Mouse (Mus musculus) ES-Bruce4 (cell line): ENCODE data around the gene Pigyl. TPM values are rescaled to one million over a fixed set of nuclear protein-coding genes. Genes with fewer than 3 reads are reported as not detected.

ENCODE experiments used
- H3K27ac ChIP-seq: 2 replicates; pipeline ENCODE4 v1.5.1; 2012; ENCODE audit warnings: low read length, inconsistent platforms; ENCODE audit not compliant: insufficient read depth
- H3K27me3 ChIP-seq: 2 replicates; pipeline ENCODE4 v1.6.1; 2012; ENCODE audit warnings: mild to moderate bottlenecking, low read length, inconsistent platforms; ENCODE audit not compliant: control insufficient read depth, poor library complexity, insufficient read depth, severe bottlenecking
- H3K36me3 ChIP-seq: 2 replicates; pipeline ENCODE4 v1.6.1; 2012; ENCODE audit warnings: inconsistent platforms, mild to moderate bottlenecking, low read length, moderate library complexity; ENCODE audit not compliant: control insufficient read depth, poor library complexity, insufficient read depth, severe bottlenecking
- H3K4me1 ChIP-seq: one replicate; pipeline ENCODE4 v1.8.1; 2011; ENCODE audit warnings: low read length; ENCODE audit not compliant: control insufficient read depth, insufficient read depth
- H3K4me3 ChIP-seq: 2 replicates; pipeline ENCODE4 v1.5.1; 2011; ENCODE audit warnings: low read depth, mild to moderate bottlenecking, low read length
- H3K9ac ChIP-seq: 2 replicates; pipeline ENCODE4 v1.6.1; 2012; ENCODE audit warnings: low read depth, mild to moderate bottlenecking, inconsistent platforms; ENCODE audit not compliant: poor library complexity, severe bottlenecking
- H3K9me3 ChIP-seq: replicated peaks from 2 replicates; pipeline ENCODE4 v1.6.1; 2012; ENCODE audit warnings: mild to moderate bottlenecking, low read length, inconsistent platforms; ENCODE audit not compliant: control insufficient read depth, poor library complexity, insufficient read depth, severe bottlenecking
- CTCF ChIP-seq: IDR thresholded peaks from one replicate; pipeline ENCODE4 v1.8.1; 2011; ENCODE audit warnings: low read depth, low read length
- EP300 ChIP-seq: IDR thresholded peaks from 2 replicates; pipeline ENCODE4 v1.6.1; 2011; ENCODE audit warnings: low read depth, low read length; ENCODE audit not compliant: insufficient read depth
- POLR2A ChIP-seq: IDR thresholded peaks from one replicate; pipeline ENCODE4 v1.8.1; 2011; ENCODE audit warnings: low read length; ENCODE audit not compliant: insufficient read depth
- polyA plus RNA-seq: library from polyadenylated mRNA; stranded (reverse); fragments of >200 nt; gene quantifications from 2 replicates; pipeline ENCODE4 v1.2.4, GENCODE M21; 2011; ENCODE audit warnings: low read depth; ENCODE audit not compliant: missing spikeins, insufficient read depth, insufficient read length

The Pigyl gene
- polyA plus RNA-seq, 1 experiment, result 86.5 TPM

DNA sequence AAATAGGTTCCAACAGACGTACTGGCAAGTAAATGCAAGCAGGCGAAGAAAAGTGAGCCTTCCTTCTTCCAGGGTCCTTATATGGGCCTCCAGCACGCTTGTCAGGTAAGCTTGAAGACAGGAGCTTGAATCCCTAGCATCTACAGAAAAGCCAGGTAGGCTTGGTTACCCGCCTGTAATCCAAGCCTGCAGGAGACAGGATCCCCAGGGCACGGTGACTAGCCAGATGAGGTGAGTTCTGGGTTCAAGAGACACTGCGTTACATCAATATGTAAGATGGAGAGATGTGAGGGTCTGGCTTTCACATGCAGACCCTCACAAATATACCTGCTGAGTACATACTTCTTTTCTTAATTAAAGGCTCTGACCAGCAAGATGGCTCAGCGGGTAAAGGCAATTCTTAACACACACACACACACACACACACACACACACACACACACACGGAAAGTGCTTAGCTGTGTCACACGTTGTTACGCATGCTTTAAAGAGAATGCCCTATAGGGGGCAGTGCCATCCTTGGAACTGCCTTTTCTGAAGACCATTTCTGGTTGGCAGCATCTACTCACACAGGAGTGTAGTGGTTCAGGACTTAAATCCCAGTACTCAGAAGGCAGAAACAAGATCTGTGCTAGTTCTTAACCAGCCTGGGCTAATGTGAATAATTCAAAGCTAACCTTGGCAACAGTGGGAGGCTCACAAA lies 38.7 kb upstream of the Pigyl start:
- no peak for TF ChIP-seq POLR2A
- TF ChIP-seq EP300, result no peak
- TF ChIP-seq CTCF, result no peak
- Histone ChIP-seq H3K27me3 (no peaks in the 10 kb centered on the region), H3K9ac (peak overlapping the region; percentile 76), H3K9me3 (no peaks in the 10 kb centered on the region), H3K36me3 (peaks cover 6% of the 10 kb centered on the region), H3K4me3 (peak overlapping the region; percentile 89), H3K27ac (no peak overlapping the region), H3K4me1 (no peaks in the 10 kb centered on the region)

DNA sequence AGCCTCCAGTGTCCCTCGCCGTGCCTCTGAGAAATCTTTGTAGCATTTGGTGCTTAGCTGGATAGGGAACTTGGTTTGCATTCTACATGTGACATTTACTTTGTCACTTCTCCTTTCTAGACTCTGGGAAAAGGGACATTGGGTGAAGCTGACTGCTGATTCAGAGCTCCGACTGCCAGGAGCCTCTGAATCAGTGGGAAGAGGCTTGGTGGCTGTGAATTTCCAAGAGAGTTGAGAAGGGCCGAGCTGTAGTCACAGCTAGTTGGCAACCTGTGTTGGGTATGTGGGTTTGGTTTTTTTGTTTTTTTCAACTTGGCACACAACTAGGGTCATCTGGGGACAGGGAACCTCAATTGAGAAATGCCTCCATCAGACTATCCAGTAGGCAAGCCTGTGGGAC lies 37.1 kb upstream of the Pigyl start:
- H3K36me3 ChIP-seq, result no peaks in the 10 kb centered on the region
- no peak overlapping the region for H3K4me3 ChIP-seq
- no peaks in the 10 kb centered on the region for H3K4me1 ChIP-seq
- H3K27ac ChIP-seq, result no peak overlapping the region
- no peaks in the 10 kb centered on the region for H3K27me3 ChIP-seq
- no peak for TF ChIP-seq CTCF
- TF ChIP-seq EP300, result no peak
- no peak for TF ChIP-seq POLR2A
- H3K9me3 ChIP-seq, result no peaks in the 10 kb centered on the region
- H3K9ac ChIP-seq, result no peak overlapping the region

DNA sequence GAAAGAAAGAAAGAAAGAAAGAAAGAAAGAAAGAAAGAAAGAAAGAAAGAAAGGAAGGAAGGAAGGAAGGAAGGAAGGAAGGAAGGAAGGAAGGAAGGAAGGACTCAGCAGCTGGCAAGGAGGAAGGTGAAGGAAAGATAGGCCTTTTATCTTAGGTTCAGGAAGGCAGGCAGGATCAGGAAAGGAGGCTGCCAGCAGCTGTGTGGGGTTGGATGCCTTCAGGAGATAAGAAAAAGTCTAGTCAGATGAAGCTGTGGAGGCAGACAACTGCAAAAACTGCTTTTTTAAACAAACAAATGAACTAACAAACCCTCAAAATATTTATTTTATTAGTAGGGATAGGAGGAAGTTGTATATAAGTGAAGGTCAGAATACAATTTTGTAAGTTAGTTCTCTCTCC lies 35.1 kb upstream of the Pigyl start:
- TF ChIP-seq POLR2A (no peak), CTCF (no peak), EP300 (no peak)
- no peaks in the 10 kb centered on the region for H3K27me3 ChIP-seq
- no peaks in the 10 kb centered on the region for H3K9me3 ChIP-seq
- H3K9ac ChIP-seq, result no peak overlapping the region
- H3K27ac ChIP-seq, result no peak overlapping the region
- no peaks in the 10 kb centered on the region for H3K4me1 ChIP-seq
- no peak overlapping the region for H3K4me3 ChIP-seq
- no peaks in the 10 kb centered on the region for H3K36me3 ChIP-seq

DNA sequence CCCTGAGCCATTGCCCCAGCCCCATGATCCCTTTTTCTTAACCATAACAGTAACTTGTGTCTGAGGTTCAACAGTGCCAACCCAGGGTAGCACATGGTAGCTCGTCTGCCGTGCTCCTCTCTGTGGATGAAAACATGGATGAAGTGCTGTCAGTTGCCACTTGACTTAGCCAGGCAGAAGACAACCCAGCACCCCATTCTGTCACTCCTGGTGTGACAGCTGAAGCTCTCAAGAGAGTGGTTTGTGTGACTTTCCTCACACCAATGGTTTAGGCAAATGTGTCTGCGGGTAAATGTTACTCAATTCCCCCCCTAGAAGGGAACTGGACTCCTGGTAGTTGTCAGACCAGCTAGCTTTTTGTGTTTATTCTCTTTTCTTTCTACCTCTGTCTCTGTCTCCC lies 34.6 kb upstream of the Pigyl start:
- Histone ChIP-seq H3K9me3 (no peaks in the 10 kb centered on the region), H3K36me3 (no peaks in the 10 kb centered on the region)
- TF ChIP-seq CTCF (no peak), EP300 (no peak), POLR2A (no peak)

DNA sequence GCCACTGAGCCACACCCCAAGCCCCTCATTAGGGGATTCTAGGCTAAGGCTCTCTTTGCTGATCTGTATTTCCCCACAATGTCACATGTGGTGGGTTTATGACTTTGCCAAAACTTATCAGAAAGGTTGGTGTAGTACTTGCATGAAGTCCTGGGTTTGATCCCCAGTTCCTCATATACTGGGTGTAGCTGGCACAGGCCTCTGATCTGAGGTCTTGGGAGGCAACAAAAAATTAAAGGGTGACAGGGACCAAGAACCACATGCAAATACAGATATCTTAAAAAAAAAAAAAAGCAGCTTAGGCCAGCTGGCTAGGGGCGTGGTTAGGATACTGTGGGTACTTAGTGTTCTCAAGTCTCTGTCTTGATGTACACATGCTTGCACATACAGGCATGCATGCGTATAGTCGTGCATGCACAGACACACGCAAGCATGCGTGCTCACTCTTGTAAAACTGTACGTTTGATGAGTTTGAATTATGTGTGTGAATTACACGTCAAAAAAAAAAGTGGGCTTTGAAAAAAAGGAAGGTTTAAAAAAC lies 33.5 kb upstream of the Pigyl start:
- Histone ChIP-seq H3K36me3 (no peaks in the 10 kb centered on the region), H3K4me3 (no peak overlapping the region), H3K4me1 (peaks cover 4% of the 10 kb centered on the region), H3K9ac (no peak overlapping the region), H3K9me3 (no peaks in the 10 kb centered on the region), H3K27ac (no peak overlapping the region), H3K27me3 (no peaks in the 10 kb centered on the region)
- no peak for TF ChIP-seq CTCF
- TF ChIP-seq EP300, result no peak
- no peak for TF ChIP-seq POLR2A

More for the DNA sequence above, 34.6 kb upstream of the Pigyl start:
- no peak overlapping the region for H3K9ac ChIP-seq
- no peaks in the 10 kb centered on the region for H3K4me1 ChIP-seq
- H3K27me3 ChIP-seq, result no peaks in the 10 kb centered on the region
- H3K4me3 ChIP-seq, result no peak overlapping the region
- H3K27ac ChIP-seq, result no peak overlapping the region

DNA sequence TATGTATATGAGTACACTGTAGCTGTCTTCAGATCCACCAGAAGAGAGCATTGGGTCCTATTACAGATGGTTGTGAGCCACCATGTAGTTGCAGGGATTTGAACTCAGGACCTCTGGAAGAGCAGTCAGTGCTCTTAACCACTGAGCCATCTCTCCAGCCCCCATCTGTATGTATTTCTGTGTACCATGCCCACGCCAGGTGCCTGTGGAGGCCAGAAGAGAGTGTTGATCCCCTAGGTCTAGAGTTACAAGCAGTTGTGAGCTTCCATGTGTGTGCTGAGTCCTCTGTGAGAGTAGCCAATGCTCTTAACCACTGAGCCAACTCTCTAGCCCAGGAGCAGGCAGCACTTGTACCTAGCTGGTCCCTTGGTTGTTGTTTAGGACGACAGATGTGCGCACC lies 32.5 kb upstream of the Pigyl start:
- Histone ChIP-seq H3K27me3 (no peaks in the 10 kb centered on the region), H3K4me3 (no peak overlapping the region), H3K27ac (no peak overlapping the region), H3K9me3 (no peaks in the 10 kb centered on the region), H3K9ac (no peak overlapping the region), H3K4me1 (peaks cover 4% of the 10 kb centered on the region), H3K36me3 (no peaks in the 10 kb centered on the region)
- TF ChIP-seq POLR2A (no peak), EP300 (no peak), CTCF (no peak)
